Mouse (Mus musculus) brain, embryonic 14.5 days (tissue): ENCODE results near the gene Mboat2.

ENCODE experiments used
- CTCF ChIP-seq: fragments of 200-500 bp; IDR thresholded peaks from 2 replicates; pipeline ENCODE4 v1.5.1; 2012; ENCODE audit warnings: inconsistent platforms, mild to moderate bottlenecking, moderate library complexity, borderline replicate concordance; ENCODE audit not compliant: insufficient read depth, insufficient read length; ENCODE audit errors: extremely low read depth
- POLR2A ChIP-seq: fragments of 200-500 bp; IDR thresholded peaks from 2 replicates; pipeline ENCODE4 v1.6.1; 2012; ENCODE audit warnings: mild to moderate bottlenecking, inconsistent platforms, borderline replicate concordance; ENCODE audit not compliant: poor library complexity, insufficient read depth, insufficient read length, severe bottlenecking; ENCODE audit errors: extremely low read depth

DNA sequence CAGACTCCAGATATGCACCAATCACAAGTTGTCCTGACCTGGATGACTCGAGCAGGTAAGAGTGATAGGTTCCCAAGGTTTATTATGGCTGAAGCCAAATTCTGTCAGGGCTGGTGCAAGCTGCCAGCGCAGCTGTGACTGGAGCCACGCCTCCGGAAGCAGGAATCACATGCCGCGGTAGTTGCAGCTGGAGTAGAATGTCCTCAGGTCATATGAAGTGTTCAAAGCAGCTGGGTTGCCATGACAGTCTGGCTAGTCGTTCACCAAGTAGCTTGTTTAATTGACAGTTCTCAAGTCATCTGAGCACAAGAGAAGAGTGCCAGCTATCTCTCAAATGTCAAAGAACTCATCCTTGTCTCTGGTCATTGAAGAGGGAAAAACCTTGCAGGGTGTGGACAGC, 28.7 kb downstream of the Mboat2 start:
- TF ChIP-seq CTCF = no peak
- no peak for TF ChIP-seq POLR2A
